Comparison of ENCODE assay signal across 9 mouse cellular contexts in the genomic region with DNA sequence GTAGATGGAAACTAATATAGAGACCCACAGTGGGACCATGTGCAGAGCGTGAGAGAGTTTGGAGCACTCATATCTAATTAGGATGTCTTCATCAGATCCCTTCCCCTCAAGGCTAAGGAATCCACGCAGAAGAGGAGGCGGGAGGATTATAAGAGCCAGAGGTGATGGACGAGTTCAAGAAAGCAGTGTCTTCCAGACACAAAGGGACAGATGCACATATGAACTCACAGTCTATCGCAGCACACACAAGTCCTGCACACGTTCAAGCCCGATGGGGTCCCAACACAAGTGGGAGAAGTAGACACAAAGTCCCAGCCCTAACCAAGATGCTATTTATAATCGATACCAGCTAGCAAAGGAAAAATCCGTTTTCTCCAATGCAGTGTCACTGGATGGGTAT.
DNase-seq lines count a peak whose midpoint lies in the region.
"Had no signal": no experiment of that assay in that cellular context is flagged by ENCODE, and none has a peak within 500 bp of the region (broad histone marks: within the 10 kb centered on the region; RNA-seq: fewer than 3 reads in every experiment).

No protein-coding gene starts in this region.

- H3K4me1 ChIP-seq in heart, embryonic 10.5 days: peaks cover 9% of the 10 kb centered on the region

- WGBS in heart, embryonic 10.5 days: 78% methylated on average over 9 of the region's 9 CpGs

- no peaks in the 10 kb centered on the region for H3K9me3 ChIP-seq in heart, embryonic 10.5 days
- H3K9me3 ChIP-seq: G1E had no signal

- DNase-seq in heart, adult 11 months: peak; percentile 57
- DNase-seq in heart, embryonic 10.5 days (ENCODE audit: low spot score): no peak
- DNase-seq: B cell, adult 2 months; cerebellum, adult 11 months; cerebellum, adult 11-12 months; cerebellum, adult 18-20 months; cerebellum, adult 2 months had no signal

- no peak overlapping the region for H3K4me3 ChIP-seq in heart, embryonic 10.5 days

- H3K36me3 ChIP-seq in heart, embryonic 10.5 days: no peaks in the 10 kb centered on the region
- H3K36me3 ChIP-seq: G1E had no signal

- H3K27me3 ChIP-seq in heart, embryonic 10.5 days (ENCODE audit: insufficient read depth, poor library complexity, severe bottlenecking): no peaks in the 10 kb centered on the region
- H3K27me3 ChIP-seq: Patski had no signal

- H3K27ac ChIP-seq in heart, embryonic 10.5 days: no peak overlapping the region
